Mouse (Mus musculus): Measurements from ENCODE around the gene Ceacam20.

DNA sequence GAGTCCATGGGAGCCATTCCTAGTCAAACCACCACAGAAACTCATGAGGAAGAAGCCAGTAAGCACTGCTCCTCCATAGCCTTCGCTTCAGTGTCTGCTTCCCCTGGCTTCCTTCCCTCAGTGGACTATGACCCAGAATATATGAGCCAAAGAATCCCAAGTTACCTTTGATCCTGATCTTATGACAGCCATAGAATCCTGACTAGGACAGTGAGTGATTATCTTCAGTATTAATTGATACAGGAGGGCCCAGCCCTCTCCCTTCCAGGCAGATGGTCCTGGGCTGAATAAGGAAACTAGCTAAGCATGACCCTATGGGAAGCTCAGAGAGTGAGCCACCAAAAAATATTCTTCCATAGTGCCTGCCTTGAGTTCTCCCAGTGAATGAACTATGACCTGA, 2.8 kb upstream of the Ceacam20 start:
- TF ChIP-seq CTCF (IDR thresholded peaks at IDR 0.05; ENCODE audit: extremely low read depth, insufficient read depth, low read length), result no peak
- TF ChIP-seq POLR2A (IDR thresholded peaks at IDR 0.05; ENCODE audit: extremely low read depth, insufficient read depth, low read length), result no peak
